Mouse (Mus musculus) limb, embryonic 12.5 days (tissue): ENCODE measurements around the gene Lrpprc. TPM values are rescaled to one million over a fixed set of nuclear protein-coding genes. Genes with fewer than 3 reads are reported as not detected.

ENCODE experiments used
- ATAC-seq: fragments of 200-750 bp; cut with Nextera tagmentation; 2 replicates; pipeline ENCODE4 v1.8.0; 2017; ENCODE audit warnings: low read depth, moderate TSS enrichment; ENCODE audit not compliant: insufficient number of reproducible peaks, insufficient read depth, low FRiP score, low TSS enrichment
- H3K27ac ChIP-seq: fragments of 300-500 bp; sonication (generic); 2 replicates; pipeline ENCODE4 v1.5.1; 2016; ENCODE audit warnings: mild to moderate bottlenecking, moderate library complexity
- H3K27me3 ChIP-seq: fragments of 300-500 bp; sonication (generic); 2 replicates; pipeline ENCODE4 v1.6.1; 2016; ENCODE audit warnings: mild to moderate bottlenecking, moderate library complexity
- H3K36me3 ChIP-seq: fragments of 300-500 bp; sonication (generic); 2 replicates; pipeline ENCODE4 v1.6.1; 2016; ENCODE audit warnings: mild to moderate bottlenecking, moderate library complexity
- H3K4me1 ChIP-seq: fragments of 300-500 bp; sonication (generic); replicated peaks from 2 replicates; pipeline ENCODE4 v1.6.1; 2016
- H3K4me2 ChIP-seq: fragments of 300-500 bp; sonication (generic); 2 replicates; pipeline ENCODE4 v1.6.1; 2016; ENCODE audit warnings: mild to moderate bottlenecking, moderate library complexity
- H3K4me3 ChIP-seq: fragments of 300-500 bp; sonication (generic); replicated peaks from 2 replicates; pipeline ENCODE4 v1.5.1; 2016; ENCODE audit warnings: mild to moderate bottlenecking
- H3K9ac ChIP-seq: fragments of 300-500 bp; sonication (generic); replicated peaks from 2 replicates; pipeline ENCODE4 v1.6.1; 2016; ENCODE audit warnings: mild to moderate bottlenecking, moderate library complexity
- H3K9me3 ChIP-seq: fragments of 300-500 bp; sonication (generic); 2 replicates; pipeline ENCODE4 v1.6.1; 2016; ENCODE audit warnings: mild to moderate bottlenecking, moderate library complexity
- WGBS: fragments of 180-500 bp; shearing (Covaris S2); methylation state at CpG from one replicate; pipeline ENCODE4 v1.1.7; 2016; 5-methylcytosine and 5-hydroxymethylcytosine counted together
- polyA plus RNA-seq: library from polyadenylated mRNA; unstranded; fragments of >200 nt; fragmentation: Nextera tagmentation; extraction: Ambion mirVana; gene quantifications from 2 replicates; pipeline ENCODE4 v1.2.1, GENCODE M21; 2016

The Lrpprc gene
- polyA plus RNA-seq, 1 experiment from 2014 or later = 59.1 TPM

- Histone ChIP-seq H3K9me3 (no peaks in the 10 kb centered on the region), H3K4me3 (no peak overlapping the region), H3K4me2 (no peak overlapping the region), H3K27me3 (no peaks in the 10 kb centered on the region), H3K9ac (no peak overlapping the region), H3K36me3 (no peaks in the 10 kb centered on the region), H3K27ac (no peak overlapping the region), H3K4me1 (no peaks in the 10 kb centered on the region)
- ATAC-seq = no peak
- 80% methylated on average over 4 of the region's 4 CpGs for WGBS
Measured at GRCm38 (mm10) chr17:84685286-84685685, 105.3 kb downstream of the Lrpprc start.

GRCm38 (mm10) chr17:84684284-84684683, 106.3 kb downstream of the Lrpprc start:
- H3K27ac ChIP-seq = no peak overlapping the region

GRCm38 (mm10) chr17:84682734-84683717, 107.6 kb downstream of the Lrpprc start, which contains the start of gene Abcg5:
Gene Abcg5 (minus strand): TSS chr17:84683011.
- H3K36me3 ChIP-seq = no peaks in the 10 kb centered on the region
- 78% methylated on average over 18 of the region's 18 CpGs for WGBS
- no peak for ATAC-seq

More at GRCm38 (mm10) chr17:84684284-84684683, 106.3 kb downstream of the Lrpprc start:
- Histone ChIP-seq H3K4me2 (no peak overlapping the region), H3K27me3 (no peaks in the 10 kb centered on the region), H3K9ac (no peak overlapping the region), H3K4me3 (no peak overlapping the region), H3K9me3 (no peaks in the 10 kb centered on the region), H3K4me1 (no peaks in the 10 kb centered on the region), H3K36me3 (no peaks in the 10 kb centered on the region)
- 28% methylated on average over 6 of the region's 6 CpGs for WGBS
- ATAC-seq = no peak

GRCm38 (mm10) chr17:84681670-84682069, 108.9 kb downstream of the Lrpprc start:
- H3K4me1 ChIP-seq = no peaks in the 10 kb centered on the region
- H3K36me3 ChIP-seq = no peaks in the 10 kb centered on the region
- H3K27me3 ChIP-seq = no peaks in the 10 kb centered on the region
- no peak for ATAC-seq
- no peaks in the 10 kb centered on the region for H3K9me3 ChIP-seq
- no peak overlapping the region for H3K9ac ChIP-seq
- no peak overlapping the region for H3K27ac ChIP-seq
- H3K4me2 ChIP-seq = no peak overlapping the region
- 81% methylated on average over 3 of the region's 3 CpGs for WGBS
- H3K4me3 ChIP-seq = no peak overlapping the region

More at GRCm38 (mm10) chr17:84682734-84683717, 107.6 kb downstream of the Lrpprc start, which contains the start of gene Abcg5:
- Histone ChIP-seq H3K9ac (no peak within 1 kb of the TSS), H3K4me2 (no peak within 1 kb of the TSS), H3K27ac (no peak within 1 kb of the TSS), H3K9me3 (no peaks in the 10 kb centered on the region), H3K4me1 (no peaks in the 10 kb centered on the region), H3K27me3 (no peaks in the 10 kb centered on the region), H3K4me3 (no peak within 1 kb of the TSS)

DNA sequence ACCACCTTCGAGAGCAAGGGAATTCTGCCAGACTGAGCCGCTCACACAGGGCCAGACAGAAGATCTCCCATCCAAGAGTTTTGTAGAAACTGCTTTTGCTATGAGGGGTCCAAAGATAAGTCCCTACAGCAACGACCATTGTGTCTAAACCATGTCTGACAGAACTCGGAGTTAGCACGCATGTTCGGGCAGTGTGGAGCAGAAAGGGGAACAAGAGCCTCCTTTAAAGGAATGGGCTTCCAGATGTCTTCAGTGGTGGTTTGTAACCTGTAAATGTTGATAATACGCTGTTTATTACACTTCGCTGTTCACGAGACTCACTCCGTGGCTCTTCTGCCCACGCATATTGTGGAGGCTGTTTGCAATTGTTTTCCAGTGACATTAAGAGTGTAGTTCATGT, 113.0 kb downstream of the Lrpprc start:
- no peaks in the 10 kb centered on the region for H3K36me3 ChIP-seq
- ATAC-seq = no peak
- no peak overlapping the region for H3K9ac ChIP-seq
- H3K27me3 ChIP-seq = peaks cover 9% of the 10 kb centered on the region
- H3K9me3 ChIP-seq = no peaks in the 10 kb centered on the region
- no peak overlapping the region for H3K4me2 ChIP-seq
- no peak overlapping the region for H3K4me3 ChIP-seq
- H3K4me1 ChIP-seq = peaks cover 8% of the 10 kb centered on the region; the same call in 1 of the 2 replicates
- WGBS = 83% methylated on average over 11 of the region's 11 CpGs
- H3K27ac ChIP-seq = no peak overlapping the region

- peaks cover 8% of the 10 kb centered on the region; the same call in 1 of the 2 replicates for H3K4me1 ChIP-seq
- no peak within 1 kb of the TSS for H3K27ac ChIP-seq
- H3K36me3 ChIP-seq = no peaks in the 10 kb centered on the region
- peak within 1 kb of the TSS; percentile 76 for H3K4me2 ChIP-seq
- peak within 1 kb of the TSS; percentile 41 for H3K4me3 ChIP-seq
- H3K9ac ChIP-seq = peak within 1 kb of the TSS; percentile 42; the same call in 1 of the 2 replicates
- no peaks in the 10 kb centered on the region for H3K9me3 ChIP-seq
- WGBS = 1% methylated on average over 24 of the region's 24 CpGs
- ATAC-seq = no peak; the same call in 1 of the 2 replicates
- H3K27me3 ChIP-seq = peaks cover 9% of the 10 kb centered on the region
Measured at GRCm38 (mm10) chr17:84675951-84676366, 114.6 kb downstream of the Lrpprc start, which contains the start of gene Abcg8. Gene Abcg8 (plus strand): TSS chr17:84676302.

DNA sequence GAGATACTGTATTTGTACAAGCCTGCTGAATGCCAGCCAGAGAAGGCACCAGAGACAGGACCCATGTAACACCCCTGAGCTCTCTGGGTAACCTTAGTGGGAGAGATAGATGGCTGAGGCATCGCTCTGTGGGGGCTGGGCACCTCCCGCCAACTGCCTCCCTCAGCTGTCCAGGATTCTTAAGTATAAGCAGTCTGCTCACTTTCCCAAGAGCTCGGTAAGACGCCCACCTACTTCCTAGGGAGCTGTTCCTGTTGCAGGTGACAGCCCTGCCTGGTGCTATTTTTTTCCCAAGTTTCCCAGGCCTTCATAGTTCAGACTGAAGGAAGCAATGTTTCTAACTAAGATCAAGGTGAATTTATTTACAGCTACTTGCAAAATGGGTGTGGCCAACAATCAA, 115.4 kb downstream of the Lrpprc start:
- Histone ChIP-seq H3K9me3 (no peaks in the 10 kb centered on the region), H3K4me1 (peaks cover 8% of the 10 kb centered on the region; the same call in 1 of the 2 replicates), H3K9ac (no peak overlapping the region), H3K27ac (no peak overlapping the region), H3K36me3 (no peaks in the 10 kb centered on the region), H3K4me3 (no peak overlapping the region), H3K27me3 (peaks cover 9% of the 10 kb centered on the region), H3K4me2 (0 out of 2 replicates have a peak overlapping the region, but pooled peaks have one; percentile 76)
- 60% methylated on average over 4 of the region's 4 CpGs for WGBS
- ATAC-seq = no peak

GRCm38 (mm10) chr17:84674048-84674447, 116.5 kb downstream of the Lrpprc start:
- no peak for ATAC-seq
- H3K4me1 ChIP-seq = peaks cover 11% of the 10 kb centered on the region; the same call in 1 of the 2 replicates
- H3K36me3 ChIP-seq = no peaks in the 10 kb centered on the region
- no peak overlapping the region for H3K27ac ChIP-seq
- peaks cover 9% of the 10 kb centered on the region for H3K27me3 ChIP-seq
- no peak overlapping the region for H3K4me2 ChIP-seq
- H3K9me3 ChIP-seq = no peaks in the 10 kb centered on the region
- no peak overlapping the region for H3K9ac ChIP-seq
- no peak overlapping the region for H3K4me3 ChIP-seq
- WGBS = 17% methylated on average over 7 of the region's 7 CpGs

DNA sequence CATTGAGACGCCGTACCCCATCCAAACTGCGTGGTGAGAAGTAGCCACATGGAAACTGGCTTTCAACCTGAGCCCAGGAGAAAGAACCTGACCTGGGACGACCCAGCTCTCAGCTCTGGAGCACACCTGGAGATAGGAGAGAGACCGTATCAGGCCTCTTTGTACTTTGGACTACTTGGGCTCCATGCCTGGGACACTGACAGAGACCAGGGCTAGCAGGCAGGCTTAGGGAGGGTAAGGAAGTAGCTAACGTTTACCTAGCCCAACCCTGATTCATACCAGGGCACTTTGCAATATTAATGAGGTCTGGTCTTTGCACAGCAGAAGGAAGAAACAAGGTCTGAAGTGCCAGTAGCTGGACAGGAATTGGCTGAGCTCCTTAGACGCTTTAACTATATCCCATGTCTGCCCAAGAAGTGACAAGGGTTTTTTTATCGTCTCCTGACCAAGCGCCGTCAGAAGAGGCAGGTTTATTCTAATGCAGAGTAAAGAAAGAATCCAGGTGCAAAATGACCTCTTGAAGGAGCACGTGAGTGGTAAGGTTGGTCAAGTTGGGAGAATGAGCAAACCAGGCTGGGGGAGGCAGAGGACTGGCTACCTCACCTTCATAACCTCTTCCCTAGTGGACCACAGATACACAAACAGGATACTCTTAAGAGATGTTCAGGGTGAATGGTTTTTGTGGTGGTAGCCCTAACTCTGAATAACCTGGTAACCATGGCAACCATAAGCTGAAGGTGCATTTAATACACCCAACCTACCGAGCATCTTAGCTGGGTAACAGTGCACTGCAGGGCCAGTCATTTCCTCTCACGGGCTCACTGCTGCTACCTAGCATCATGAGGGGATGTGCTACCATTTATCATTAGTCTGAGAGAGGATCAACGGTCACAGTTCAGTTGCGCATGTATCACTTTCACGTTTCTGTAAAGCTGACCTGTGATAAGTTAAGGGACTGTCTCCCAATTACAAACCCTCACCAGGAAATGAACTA, 117.9 kb downstream of the Lrpprc start:
- no peak for ATAC-seq
- Histone ChIP-seq H3K4me3 (no peak overlapping the region), H3K36me3 (no peaks in the 10 kb centered on the region), H3K27me3 (peaks cover 9% of the 10 kb centered on the region), H3K4me1 (peaks cover 11% of the 10 kb centered on the region; the same call in 1 of the 2 replicates), H3K9me3 (no peaks in the 10 kb centered on the region), H3K4me2 (no peak overlapping the region), H3K9ac (no peak overlapping the region), H3K27ac (no peak overlapping the region)
- 72% methylated on average over 16 of the region's 16 CpGs for WGBS

GRCm38 (mm10) chr17:84667848-84668247, 122.7 kb downstream of the Lrpprc start:
- ATAC-seq = no peak
- peaks cover 16% of the 10 kb centered on the region for H3K4me1 ChIP-seq
- H3K27ac ChIP-seq = no peak overlapping the region
- no peak overlapping the region for H3K9ac ChIP-seq
- no peaks in the 10 kb centered on the region for H3K9me3 ChIP-seq
- no peaks in the 10 kb centered on the region for H3K36me3 ChIP-seq
- no peaks in the 10 kb centered on the region for H3K27me3 ChIP-seq
- 86% methylated on average over 3 of the region's 3 CpGs for WGBS
- no peak overlapping the region for H3K4me2 ChIP-seq
- H3K4me3 ChIP-seq = no peak overlapping the region
